Mouse (Mus musculus) hindbrain, embryonic 10.5 days (tissue): Measurements from ENCODE around the gene Alk. TPM values are rescaled to one million over a fixed set of nuclear protein-coding genes. Genes with fewer than 3 reads are reported as not detected.

Experiments
- DNase-seq: peaks from one replicate; pipeline ENCODE4 v3.0.0-alpha.2; 2017; ENCODE audit warnings: low spot score
- H3K27ac ChIP-seq: fragments of 300-500 bp; sonication (generic); 2 replicates; pipeline ENCODE4 v1.5.1; 2016; ENCODE audit warnings: mild to moderate bottlenecking, moderate library complexity
- H3K27me3 ChIP-seq: fragments of 300-500 bp; sonication (generic); 2 replicates; pipeline ENCODE4 v1.6.1; 2016; ENCODE audit warnings: mild to moderate bottlenecking; ENCODE audit not compliant: poor library complexity, insufficient read depth, severe bottlenecking
- H3K36me3 ChIP-seq: fragments of 300-500 bp; sonication (generic); 2 replicates; pipeline ENCODE4 v1.6.1; 2016; ENCODE audit warnings: mild to moderate bottlenecking, moderate library complexity
- H3K4me1 ChIP-seq: fragments of 300-500 bp; sonication (generic); replicated peaks from 2 replicates; pipeline ENCODE4 v1.6.1; 2016; ENCODE audit warnings: mild to moderate bottlenecking
- H3K4me3 ChIP-seq: fragments of 300-500 bp; sonication (generic); 2 replicates; pipeline ENCODE4 v1.5.1; 2016; ENCODE audit warnings: mild to moderate bottlenecking, moderate library complexity
- H3K9me3 ChIP-seq: fragments of 300-500 bp; sonication (generic); 2 replicates; pipeline ENCODE4 v1.6.1; 2016; ENCODE audit warnings: mild to moderate bottlenecking, moderate library complexity
- WGBS: fragments of 180-500 bp; shearing (Covaris S2); methylation state at CpG from one replicate; pipeline ENCODE4 v1.1.7; 2016; 5-methylcytosine and 5-hydroxymethylcytosine counted together
- polyA plus RNA-seq: library from polyadenylated mRNA; unstranded; fragments of >200 nt; fragmentation: Nextera tagmentation; extraction: Ambion mirVana; gene quantifications from 2 replicates; pipeline ENCODE4 v1.2.1, GENCODE M21; 2016

Gene Alk
- polyA plus RNA-seq, 1 experiment from 2014 or later = 0.27 TPM

- 30% methylated on average over 12 of the region's 12 CpGs for WGBS
- DNase-seq = peak; percentile 11
- H3K27ac ChIP-seq = peak overlapping the region; percentile 57
- H3K4me1 ChIP-seq = peaks cover 16% of the 10 kb centered on the region
- H3K36me3 ChIP-seq = no peaks in the 10 kb centered on the region
- no peaks in the 10 kb centered on the region; the same call in 1 of the 2 replicates for H3K27me3 ChIP-seq
- H3K4me3 ChIP-seq = no peak overlapping the region
- H3K9me3 ChIP-seq = no peaks in the 10 kb centered on the region
Observed at GRCm38 (mm10) chr17:72194976-72195650, 409.3 kb downstream of the Alk start.

DNA sequence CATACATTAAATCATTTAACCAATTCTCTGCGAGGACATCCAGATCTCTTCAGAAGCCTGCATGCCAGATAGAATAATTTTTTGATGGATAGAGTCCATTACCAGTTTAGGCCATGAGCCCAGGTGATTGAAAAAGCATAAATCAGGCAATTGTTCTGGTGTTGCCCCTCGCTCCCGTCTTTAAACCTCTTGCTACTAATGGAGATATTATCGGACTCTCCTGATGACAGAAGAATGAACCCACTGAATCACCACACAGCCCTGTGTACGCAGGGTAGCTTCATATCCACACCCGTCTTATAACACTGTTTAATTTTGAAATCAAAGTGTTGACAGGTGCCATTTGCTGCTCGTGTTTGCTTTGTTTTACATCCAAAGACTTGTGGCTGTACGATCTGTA is 413.9 kb downstream of the Alk start:
- Histone ChIP-seq H3K27me3 (no peaks in the 10 kb centered on the region), H3K4me3 (no peak overlapping the region), H3K9me3 (no peaks in the 10 kb centered on the region), H3K36me3 (no peaks in the 10 kb centered on the region), H3K4me1 (peaks cover 14% of the 10 kb centered on the region), H3K27ac (no peak overlapping the region)
- 89% methylated on average over 8 of the region's 8 CpGs for WGBS
- no peak for DNase-seq

DNA sequence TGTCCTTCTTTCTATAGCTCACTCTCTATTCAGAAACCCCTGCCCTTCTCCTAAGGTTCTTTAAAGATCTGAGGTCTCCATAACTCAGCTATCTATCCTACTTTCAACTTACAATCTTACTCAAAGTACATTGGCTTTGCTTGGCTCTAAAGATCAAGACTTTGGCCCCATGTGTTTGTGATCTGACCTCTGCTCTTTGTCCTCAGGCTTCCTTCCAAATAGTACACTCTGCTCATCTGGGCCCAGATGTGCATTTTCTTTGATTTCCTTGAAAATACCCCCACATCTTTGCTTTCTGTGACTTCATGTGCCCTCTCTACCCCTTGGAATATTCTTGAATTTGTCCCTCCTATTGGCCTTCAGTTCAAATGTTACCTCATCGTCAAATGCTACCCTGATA is 417.4 kb downstream of the Alk start:
- DNase-seq = no peak
- no peaks in the 10 kb centered on the region for H3K4me1 ChIP-seq
- no peaks in the 10 kb centered on the region for H3K27me3 ChIP-seq
- no peak overlapping the region for H3K4me3 ChIP-seq
- 85% methylated on average over 1 of the region's 1 CpGs for WGBS
- no peaks in the 10 kb centered on the region for H3K9me3 ChIP-seq
- no peaks in the 10 kb centered on the region for H3K36me3 ChIP-seq
- no peak overlapping the region for H3K27ac ChIP-seq

DNA sequence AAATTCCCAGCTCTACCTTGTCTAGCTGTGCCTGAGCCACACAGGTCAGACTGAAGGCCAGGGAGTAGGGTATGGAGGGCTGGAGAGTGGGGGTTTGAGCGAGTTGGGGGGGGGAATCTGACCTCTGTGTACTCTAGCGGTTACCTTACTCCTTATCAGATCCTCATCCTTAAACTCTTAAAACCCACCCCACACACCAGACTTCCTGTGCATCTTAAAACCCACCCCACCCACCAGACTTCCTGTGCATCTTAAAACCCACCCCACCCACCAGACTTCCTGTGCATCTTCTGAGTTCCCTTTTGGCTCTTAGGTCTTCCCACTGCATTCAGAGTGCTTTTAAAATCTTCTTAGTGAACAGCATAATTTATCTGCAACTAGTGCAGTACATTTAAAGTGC is 422.0 kb downstream of the Alk start:
- Histone ChIP-seq H3K27me3 (no peaks in the 10 kb centered on the region), H3K4me3 (no peak overlapping the region), H3K4me1 (peaks cover 3% of the 10 kb centered on the region; the same call in 1 of the 2 replicates), H3K9me3 (no peaks in the 10 kb centered on the region), H3K27ac (no peak overlapping the region), H3K36me3 (no peaks in the 10 kb centered on the region)
- no peak for DNase-seq
- WGBS = 84% methylated on average over 2 of the region's 2 CpGs

GRCm38 (mm10) chr17:72180200-72180599 is 424.2 kb downstream of the Alk start:
- peaks cover 8% of the 10 kb centered on the region; the same call in 1 of the 2 replicates for H3K4me1 ChIP-seq
- H3K36me3 ChIP-seq = no peaks in the 10 kb centered on the region
- no peak for DNase-seq
- H3K27me3 ChIP-seq = no peaks in the 10 kb centered on the region
- 95% methylated on average over 9 of the region's 9 CpGs for WGBS
- H3K27ac ChIP-seq = no peak overlapping the region
- H3K4me3 ChIP-seq = no peak overlapping the region
- no peaks in the 10 kb centered on the region for H3K9me3 ChIP-seq

DNA sequence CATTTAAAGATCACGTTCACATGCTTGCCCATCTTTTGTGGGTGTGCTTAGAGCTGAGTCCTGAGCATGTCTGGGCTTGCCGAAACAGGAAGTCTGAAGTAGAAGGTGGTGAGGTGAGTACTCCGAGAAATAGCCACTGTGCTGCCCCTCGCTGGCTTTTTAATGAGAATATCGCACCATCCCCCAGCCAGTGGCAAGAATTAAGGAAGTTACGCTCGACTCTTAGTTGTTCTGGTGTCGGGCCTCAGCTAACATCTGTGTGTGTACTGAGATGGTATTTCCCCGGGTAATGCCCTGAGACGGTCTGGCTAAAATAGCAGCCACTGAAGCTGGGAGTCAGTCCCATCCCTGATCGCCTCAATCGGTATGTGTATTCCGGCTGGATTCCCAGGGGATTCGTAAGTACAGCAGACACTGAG is 424.7 kb downstream of the Alk start:
- 93% methylated on average over 14 of the region's 14 CpGs for WGBS
- Histone ChIP-seq H3K4me1 (peaks cover 8% of the 10 kb centered on the region; the same call in 1 of the 2 replicates), H3K27ac (no peak overlapping the region), H3K4me3 (no peak overlapping the region), H3K9me3 (no peaks in the 10 kb centered on the region), H3K36me3 (no peaks in the 10 kb centered on the region), H3K27me3 (no peaks in the 10 kb centered on the region)
- DNase-seq = no peak

DNA sequence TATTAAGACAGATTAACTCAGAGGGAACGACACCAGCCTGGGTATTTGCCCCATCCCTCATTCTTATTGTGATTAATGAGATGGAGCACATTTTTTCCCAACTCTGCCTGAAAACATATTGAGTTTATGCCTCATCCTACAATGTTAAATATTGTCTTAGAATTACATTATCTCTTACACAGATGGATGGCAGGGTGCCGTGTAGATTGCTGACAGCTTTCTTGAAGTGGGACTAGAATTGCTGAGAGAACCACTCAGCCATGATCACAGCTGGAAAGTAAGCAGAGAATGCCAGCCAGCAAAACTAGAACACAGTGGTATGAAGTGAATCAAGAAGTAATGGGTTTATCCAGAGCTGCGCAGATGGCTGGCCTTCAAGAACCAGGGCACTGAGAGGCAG is 430.6 kb downstream of the Alk start:
- WGBS = 83% methylated on average over 3 of the region's 3 CpGs
- H3K27me3 ChIP-seq = no peaks in the 10 kb centered on the region
- H3K4me1 ChIP-seq = peaks cover 8% of the 10 kb centered on the region; the same call in 1 of the 2 replicates

DNA sequence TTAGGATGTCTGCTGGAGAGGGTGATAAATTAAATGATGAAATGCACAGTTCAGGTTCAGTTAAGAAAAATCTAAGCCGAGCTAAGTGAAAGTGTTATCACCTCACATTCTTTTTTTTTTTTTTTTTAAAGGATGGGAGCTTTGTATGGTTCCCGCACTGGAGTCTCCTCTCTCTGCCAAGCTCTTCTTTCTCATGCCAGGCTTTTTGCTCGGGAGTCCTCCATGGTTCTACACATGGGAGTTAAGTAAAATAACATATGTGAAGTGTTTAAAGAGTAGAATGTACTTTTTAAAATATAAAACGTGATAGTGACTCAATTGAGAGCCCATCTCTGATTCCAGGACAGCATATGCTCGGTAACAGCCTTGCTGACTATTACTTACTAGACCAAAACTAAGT is 436.3 kb downstream of the Alk start:
- WGBS = 87% methylated on average over 5 of the region's 5 CpGs
- no peaks in the 10 kb centered on the region for H3K4me1 ChIP-seq
- H3K27ac ChIP-seq = no peak overlapping the region
- no peaks in the 10 kb centered on the region for H3K9me3 ChIP-seq
- no peaks in the 10 kb centered on the region for H3K36me3 ChIP-seq
- no peak for DNase-seq
- H3K27me3 ChIP-seq = no peaks in the 10 kb centered on the region
- H3K4me3 ChIP-seq = no peak overlapping the region

More for the DNA sequence above, 430.6 kb downstream of the Alk start:
- Histone ChIP-seq H3K9me3 (no peaks in the 10 kb centered on the region), H3K36me3 (no peaks in the 10 kb centered on the region), H3K4me3 (no peak overlapping the region), H3K27ac (no peak overlapping the region)
- no peak for DNase-seq

DNA sequence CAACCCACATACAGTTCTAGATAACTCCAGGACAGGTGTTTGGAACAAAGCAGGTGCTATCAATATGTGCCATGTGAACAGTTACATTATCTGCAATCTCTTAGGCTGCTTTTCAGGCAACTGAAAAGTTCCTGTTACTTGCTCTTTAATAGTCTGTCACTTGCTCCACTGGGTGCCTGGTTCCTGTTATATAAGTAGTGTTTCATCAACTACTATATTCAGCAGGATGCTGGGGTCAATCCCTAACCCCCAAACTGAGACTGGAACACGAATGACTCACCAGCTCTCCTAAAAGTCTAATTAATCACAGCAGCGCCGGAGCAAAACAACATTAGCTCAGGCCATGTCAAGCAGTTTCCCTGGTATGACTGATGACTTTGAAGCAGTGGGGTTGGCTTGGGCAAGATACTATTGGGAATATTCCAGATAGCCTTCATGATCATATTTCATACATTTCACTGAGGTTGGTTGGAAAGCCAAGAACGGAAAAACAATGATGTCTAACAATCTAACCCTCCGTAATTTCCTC is 445.5 kb downstream of the Alk start:
- no peaks in the 10 kb centered on the region for H3K27me3 ChIP-seq
- no peak overlapping the region for H3K27ac ChIP-seq
- H3K4me1 ChIP-seq = peaks cover 5% of the 10 kb centered on the region; the same call in 1 of the 2 replicates
- H3K36me3 ChIP-seq = no peaks in the 10 kb centered on the region
- peaks cover 2% of the 10 kb centered on the region; the same call in 1 of the 2 replicates for H3K9me3 ChIP-seq
- no peak overlapping the region for H3K4me3 ChIP-seq
- 75% methylated on average over 5 of the region's 5 CpGs for WGBS
- DNase-seq = no peak

GRCm38 (mm10) chr17:72157830-72158629 is 446.4 kb downstream of the Alk start:
- WGBS = 76% methylated on average over 10 of the region's 10 CpGs
- Histone ChIP-seq H3K27ac (no peak overlapping the region), H3K4me1 (peaks cover 5% of the 10 kb centered on the region; the same call in 1 of the 2 replicates), H3K36me3 (no peaks in the 10 kb centered on the region), H3K9me3 (peaks cover 5% of the 10 kb centered on the region; the same call in 1 of the 2 replicates), H3K4me3 (no peak overlapping the region), H3K27me3 (no peaks in the 10 kb centered on the region)
- no peak for DNase-seq

- DNase-seq = no peak
- 77% methylated on average over 3 of the region's 3 CpGs for WGBS
- no peaks in the 10 kb centered on the region for H3K27me3 ChIP-seq
- H3K4me1 ChIP-seq = peaks cover 5% of the 10 kb centered on the region; the same call in 1 of the 2 replicates
- peaks cover 5% of the 10 kb centered on the region; the same call in 1 of the 2 replicates for H3K9me3 ChIP-seq
- no peaks in the 10 kb centered on the region for H3K36me3 ChIP-seq
- no peak overlapping the region for H3K4me3 ChIP-seq
- H3K27ac ChIP-seq = no peak overlapping the region
Observed at GRCm38 (mm10) chr17:72153038-72153437, 451.4 kb downstream of the Alk start.

GRCm38 (mm10) chr17:72144946-72145598 is 459.4 kb downstream of the Alk start:
- 76% methylated on average over 7 of the region's 7 CpGs for WGBS

More at GRCm38 (mm10) chr17:72144946-72145598, 459.4 kb downstream of the Alk start:
- Histone ChIP-seq H3K27me3 (no peaks in the 10 kb centered on the region), H3K4me1 (peaks cover 11% of the 10 kb centered on the region; the same call in 1 of the 2 replicates), H3K9me3 (0 out of 2 replicates have a peak, but pooled peaks cover 3% of the 10 kb centered on the region), H3K36me3 (no peaks in the 10 kb centered on the region), H3K27ac (no peak overlapping the region), H3K4me3 (no peak overlapping the region)
- DNase-seq = no peak
